Mouse (Mus musculus) forebrain, embryonic 16.5 days (tissue): ENCODE measurements at regions not wholly inside any gene's neighbourhood (a gene's known extent, or its start where the extent isn't known, plus 50 kb on each side); places are given as distances from the start of the nearest gene placed in this dataset.

Experiments
- ATAC-seq: fragments of 200-750 bp; cut with Nextera tagmentation; 2 replicates; pipeline ENCODE4 v1.8.0; 2017; ENCODE audit warnings: mild to moderate bottlenecking, moderate library complexity
- H3K27ac ChIP-seq: fragments of 300-500 bp; sonication (generic); 2 replicates; pipeline ENCODE4 v1.5.1; 2014; ENCODE audit warnings: low read length, control low read depth
- H3K27me3 ChIP-seq: fragments of 300-500 bp; sonication (generic); replicated peaks from 2 replicates; pipeline ENCODE4 v1.6.1; 2014; ENCODE audit warnings: low read length; ENCODE audit not compliant: control insufficient read depth, insufficient read depth
- H3K36me3 ChIP-seq: fragments of 300-500 bp; sonication (generic); 2 replicates; pipeline ENCODE4 v1.6.1; 2014; ENCODE audit not compliant: control insufficient read depth, insufficient read depth
- H3K4me1 ChIP-seq: fragments of 300-500 bp; sonication (generic); replicated peaks from 2 replicates; pipeline ENCODE4 v1.6.1; 2014; ENCODE audit warnings: low read length; ENCODE audit not compliant: control insufficient read depth, insufficient read depth
- H3K4me2 ChIP-seq: fragments of 300-500 bp; sonication (generic); 2 replicates; pipeline ENCODE4 v1.6.1; 2014; ENCODE audit warnings: mild to moderate bottlenecking, low read length, control low read depth
- H3K4me3 ChIP-seq: fragments of 300-500 bp; sonication (generic); replicated peaks from 2 replicates; pipeline ENCODE4 v1.5.1; 2014; ENCODE audit warnings: mild to moderate bottlenecking, low read length, control low read depth
- H3K9ac ChIP-seq: fragments of 300-500 bp; sonication (generic); replicated peaks from 2 replicates; pipeline ENCODE4 v1.6.1; 2014; ENCODE audit warnings: low read depth, low read length, control low read depth
- H3K9me3 ChIP-seq: fragments of 300-500 bp; sonication (generic); 2 replicates; pipeline ENCODE4 v1.6.1; 2016; ENCODE audit warnings: low read length; ENCODE audit not compliant: control insufficient read depth
- WGBS: fragments of 180-500 bp; shearing (Covaris S2); extraction: QIAGEN DNeasy Blood & Tissue Kit; methylation state at CpG from one replicate; pipeline ENCODE4 v1.1.7; 2014; 5-methylcytosine and 5-hydroxymethylcytosine counted together

DNA sequence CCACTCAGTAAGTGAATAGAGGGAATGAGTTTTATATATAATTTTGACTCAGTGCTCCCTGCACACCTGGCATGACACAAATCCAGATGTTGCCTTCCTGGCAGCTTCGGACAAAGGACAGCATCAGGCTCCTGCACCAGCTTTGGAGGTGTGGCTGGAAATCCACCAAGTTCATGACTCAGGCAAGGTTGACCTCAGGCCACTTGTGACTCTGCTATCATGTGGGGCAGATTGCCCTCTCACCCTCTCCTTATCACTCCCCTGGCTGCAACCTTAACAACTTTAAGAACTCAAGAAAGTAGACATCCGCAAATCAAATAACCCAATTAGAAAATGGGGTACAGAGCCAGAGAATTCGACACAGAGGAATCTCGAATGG is 97.7 kb upstream of the Armc2 start:
- Histone ChIP-seq H3K4me2 (no peak overlapping the region), H3K27ac (no peak overlapping the region), H3K4me1 (peaks cover 6% of the 10 kb centered on the region), H3K4me3 (no peak overlapping the region), H3K9ac (no peak overlapping the region), H3K27me3 (no peaks in the 10 kb centered on the region), H3K36me3 (no peaks in the 10 kb centered on the region), H3K9me3 (no peaks in the 10 kb centered on the region)
- no peak for ATAC-seq
- WGBS = 85% methylated on average over 4 of the region's 4 CpGs

DNA sequence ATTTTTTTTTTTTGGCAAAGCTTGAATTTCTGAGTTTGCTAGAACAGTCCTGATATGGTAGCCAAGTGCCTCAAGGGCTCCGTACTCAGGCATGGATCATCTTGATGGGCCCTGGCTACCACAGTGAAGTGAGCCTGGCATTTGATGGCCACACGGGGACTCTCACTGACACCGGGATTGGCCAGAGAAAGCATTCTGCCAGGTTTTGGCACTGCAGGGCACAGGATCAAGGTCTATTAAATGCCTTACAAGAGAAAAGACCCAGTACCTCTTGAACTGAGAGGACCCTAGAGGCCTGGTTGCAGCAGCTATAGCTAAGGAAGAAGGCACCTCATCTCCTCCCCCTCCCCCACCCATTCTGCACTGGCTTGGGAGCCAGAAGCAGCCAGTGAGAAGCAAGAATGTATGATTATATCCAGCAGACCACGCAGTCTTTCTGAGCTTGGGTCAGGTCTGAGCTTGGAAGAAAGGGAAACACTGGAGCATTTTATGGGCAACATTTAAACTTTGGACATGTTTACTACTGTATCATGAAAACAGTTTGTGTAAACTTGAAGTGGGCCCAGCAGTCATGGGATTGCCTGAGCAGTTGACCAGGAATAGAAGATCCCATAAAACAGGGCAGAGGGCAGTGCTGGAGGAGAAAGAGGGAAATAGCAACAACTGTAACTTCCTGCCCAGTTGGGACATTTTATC is 97.1 kb upstream of the Armc2 start:
- Histone ChIP-seq H3K27me3 (no peaks in the 10 kb centered on the region), H3K4me3 (no peak overlapping the region), H3K9me3 (no peaks in the 10 kb centered on the region), H3K4me1 (peaks cover 6% of the 10 kb centered on the region), H3K4me2 (no peak overlapping the region), H3K9ac (no peak overlapping the region), H3K36me3 (no peaks in the 10 kb centered on the region), H3K27ac (no peak overlapping the region)
- no peak for ATAC-seq
- WGBS = 80% methylated on average over 4 of the region's 4 CpGs

DNA sequence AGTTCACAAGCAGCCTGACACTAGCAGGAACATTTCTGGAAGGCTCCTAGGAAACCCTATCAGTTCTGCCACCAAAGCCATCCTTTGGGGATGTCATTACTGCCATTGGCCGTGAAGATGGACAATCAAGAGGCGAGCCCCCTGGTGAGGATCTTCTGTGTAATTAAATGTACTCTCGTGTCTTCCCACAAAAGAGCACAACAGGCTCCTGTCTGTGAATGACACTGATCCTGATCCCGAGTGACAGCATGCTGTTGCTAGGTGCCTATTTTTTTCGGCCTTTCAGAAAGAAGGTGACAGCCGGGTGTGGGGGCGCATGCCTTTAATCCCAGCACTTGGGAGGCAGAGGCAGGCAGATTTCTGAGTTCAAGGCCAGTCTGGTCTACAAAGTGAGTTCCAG is 92.5 kb upstream of the Armc2 start:
- Histone ChIP-seq H3K4me2 (no peak overlapping the region), H3K4me1 (0 out of 2 replicates have a peak, but pooled peaks cover 2% of the 10 kb centered on the region), H3K27me3 (no peaks in the 10 kb centered on the region), H3K27ac (no peak overlapping the region), H3K9ac (no peak overlapping the region), H3K36me3 (no peaks in the 10 kb centered on the region), H3K4me3 (no peak overlapping the region), H3K9me3 (no peaks in the 10 kb centered on the region)
- 50% methylated on average over 7 of the region's 7 CpGs for WGBS
- ATAC-seq = no peak

DNA sequence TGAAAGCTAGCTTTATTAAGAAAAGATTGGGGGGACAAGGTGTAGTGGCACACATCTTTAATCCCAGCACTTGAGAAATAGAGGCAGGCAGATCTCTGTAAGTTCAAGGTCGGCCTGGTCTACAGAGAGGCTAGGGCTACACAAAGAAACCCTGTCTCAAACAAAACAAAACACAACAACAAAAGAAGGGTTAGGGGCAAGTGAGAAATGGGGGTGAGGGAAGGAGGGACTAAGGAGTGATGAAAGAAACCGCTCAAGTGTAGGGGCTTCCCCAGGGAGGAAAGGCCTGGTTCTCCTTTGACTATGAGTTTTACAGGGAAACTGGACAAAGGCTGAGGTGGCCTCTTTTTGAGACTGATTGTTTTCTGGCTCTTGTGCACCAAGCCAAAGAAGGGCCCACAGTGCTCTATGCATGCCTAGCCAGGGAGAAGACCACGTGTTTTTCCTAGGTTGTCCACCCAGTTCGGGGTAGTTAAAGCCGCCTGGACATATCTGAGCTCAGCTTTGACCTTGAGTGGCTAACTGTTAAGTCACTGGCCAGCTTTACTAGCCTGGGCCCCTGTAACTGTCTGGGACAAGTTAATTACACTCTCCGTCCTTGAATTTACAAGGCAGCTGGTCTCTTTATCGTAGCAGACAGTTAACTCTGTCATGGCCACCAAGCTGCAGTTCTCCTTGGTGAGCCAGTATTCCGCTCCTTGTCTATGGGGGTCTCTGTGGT is 90.2 kb upstream of the Armc2 start:
- H3K4me3 ChIP-seq = no peak overlapping the region
- 44% methylated on average over 8 of the region's 8 CpGs for WGBS
- H3K9ac ChIP-seq = no peak overlapping the region
- no peak overlapping the region for H3K4me2 ChIP-seq
- H3K36me3 ChIP-seq = no peaks in the 10 kb centered on the region
- ATAC-seq = no peak
- 0 out of 2 replicates have a peak, but pooled peaks cover 3% of the 10 kb centered on the region for H3K9me3 ChIP-seq
- no peak overlapping the region for H3K27ac ChIP-seq
- 0 out of 2 replicates have a peak, but pooled peaks cover 2% of the 10 kb centered on the region for H3K4me1 ChIP-seq
- H3K27me3 ChIP-seq = no peaks in the 10 kb centered on the region

DNA sequence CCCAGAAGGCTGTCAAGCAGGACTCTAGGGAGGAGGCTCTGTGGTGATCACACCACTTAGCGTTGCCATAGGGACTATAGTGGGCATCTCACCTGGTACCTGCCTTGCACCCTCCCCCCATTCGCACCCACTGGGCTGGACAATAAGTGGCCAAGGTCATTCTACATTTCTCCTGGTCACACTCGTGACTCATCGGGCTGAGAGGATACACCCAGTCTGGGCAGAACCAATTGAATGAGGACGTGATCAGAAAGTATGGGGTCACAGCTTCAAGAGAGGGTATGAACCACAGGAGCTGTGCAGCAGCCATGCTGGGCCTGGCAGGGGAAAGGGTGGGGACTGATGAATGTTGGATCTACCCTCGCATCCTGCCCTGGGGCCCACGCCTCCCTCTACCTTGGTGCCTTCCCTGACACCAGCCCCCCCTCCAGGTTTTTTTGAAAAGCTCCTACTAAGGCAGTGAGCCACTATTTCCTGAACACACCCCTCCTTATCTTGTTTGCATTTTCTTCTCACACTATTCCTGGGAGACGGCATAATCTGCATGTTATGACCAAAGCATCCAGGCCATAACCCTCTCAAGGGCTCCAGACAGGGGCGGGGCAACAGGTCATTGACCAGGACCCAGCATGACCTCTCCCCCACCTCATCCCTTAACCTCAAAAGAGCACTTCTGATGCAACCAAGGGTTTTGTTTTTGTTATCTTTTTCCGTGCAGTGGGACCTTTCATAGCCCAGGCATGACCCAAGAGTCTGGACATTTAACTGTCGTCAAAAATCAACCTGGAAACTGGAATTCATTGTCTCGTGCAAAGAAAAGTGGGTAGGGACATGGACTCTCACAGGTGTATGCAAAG is 89.4 kb upstream of the Armc2 start:
- H3K9ac ChIP-seq = no peak overlapping the region
- no peaks in the 10 kb centered on the region for H3K27me3 ChIP-seq
- 85% methylated on average over 12 of the region's 12 CpGs for WGBS
- 0 out of 2 replicates have a peak, but pooled peaks cover 3% of the 10 kb centered on the region for H3K9me3 ChIP-seq
- no peak for ATAC-seq
- H3K27ac ChIP-seq = no peak overlapping the region
- H3K36me3 ChIP-seq = no peaks in the 10 kb centered on the region
- H3K4me2 ChIP-seq = no peak overlapping the region
- H3K4me1 ChIP-seq = 0 out of 2 replicates have a peak, but pooled peaks cover 2% of the 10 kb centered on the region
- H3K4me3 ChIP-seq = no peak overlapping the region

DNA sequence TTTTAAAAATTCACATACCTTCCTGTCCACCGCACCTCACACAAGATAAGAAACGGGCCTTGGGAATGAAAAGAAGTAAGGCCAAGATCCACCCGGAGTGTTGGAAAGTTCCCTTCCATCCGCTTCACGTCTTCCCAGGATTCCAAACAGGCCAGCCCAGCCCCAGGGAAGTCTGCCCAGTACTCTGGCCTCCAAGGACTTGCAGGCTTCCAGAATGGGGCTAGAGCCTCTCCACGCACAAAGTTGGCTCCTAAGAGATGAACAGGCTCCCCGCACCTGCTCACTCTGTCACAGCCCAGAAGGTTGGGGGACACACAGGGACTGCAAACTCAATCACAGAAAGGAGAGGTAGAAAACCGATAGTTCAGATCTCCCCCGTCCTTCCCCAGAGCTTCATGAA is 88.4 kb upstream of the Armc2 start:
- Histone ChIP-seq H3K9me3 (0 out of 2 replicates have a peak, but pooled peaks cover 3% of the 10 kb centered on the region), H3K9ac (no peak overlapping the region), H3K4me1 (0 out of 2 replicates have a peak, but pooled peaks cover 2% of the 10 kb centered on the region), H3K36me3 (no peaks in the 10 kb centered on the region), H3K4me2 (no peak overlapping the region), H3K4me3 (no peak overlapping the region), H3K27ac (no peak overlapping the region), H3K27me3 (no peaks in the 10 kb centered on the region)
- WGBS = 89% methylated on average over 9 of the region's 9 CpGs
- no peak for ATAC-seq

DNA sequence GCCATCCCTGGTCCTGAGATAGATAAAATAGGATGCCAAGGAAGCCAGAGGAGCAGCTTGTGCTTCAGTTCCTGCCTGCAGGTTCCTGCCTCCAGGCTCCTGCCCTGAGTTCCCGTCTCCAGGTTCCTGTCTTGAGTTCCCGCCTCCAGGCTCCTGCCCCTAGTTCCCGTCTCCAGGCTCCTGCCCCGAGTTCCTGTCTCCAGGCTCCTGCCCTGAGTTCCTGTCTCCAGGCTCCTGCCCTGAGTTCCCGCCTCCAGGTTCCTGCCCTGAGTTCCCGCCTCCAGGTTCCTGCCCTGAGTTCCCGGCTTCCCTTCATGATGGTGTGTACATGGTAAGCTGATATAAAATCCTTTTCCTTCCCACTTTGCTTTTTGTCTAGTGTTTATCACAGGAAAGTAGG is 86.8 kb upstream of the Armc2 start:
- Histone ChIP-seq H3K27me3 (no peaks in the 10 kb centered on the region), H3K4me1 (0 out of 2 replicates have a peak, but pooled peaks cover 2% of the 10 kb centered on the region), H3K4me3 (no peak overlapping the region), H3K9ac (no peak overlapping the region), H3K9me3 (0 out of 2 replicates have a peak, but pooled peaks cover 3% of the 10 kb centered on the region), H3K36me3 (no peaks in the 10 kb centered on the region), H3K4me2 (no peak overlapping the region), H3K27ac (no peak overlapping the region)
- WGBS = 94% methylated on average over 7 of the region's 7 CpGs
- ATAC-seq = no peak

DNA sequence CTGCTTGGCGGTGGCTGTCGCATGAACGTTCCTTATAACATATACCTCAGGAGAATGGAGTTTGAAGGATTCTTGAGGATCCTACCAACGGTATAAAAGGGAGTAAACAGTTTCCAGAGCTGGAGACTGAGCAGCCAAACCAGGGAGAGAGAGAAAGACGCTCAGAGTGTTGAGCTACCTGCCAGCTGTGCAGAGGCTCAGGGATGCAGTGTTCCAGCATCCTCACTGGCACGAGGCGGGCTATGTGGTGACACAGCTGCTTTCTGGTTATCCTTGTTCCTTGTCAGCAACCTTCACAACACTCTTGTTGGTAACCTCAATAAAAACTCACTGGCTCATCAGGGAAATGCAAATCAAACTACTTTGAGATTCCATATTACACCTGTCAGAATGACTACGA is 84.1 kb upstream of the Armc2 start:
- 88% methylated on average over 8 of the region's 8 CpGs for WGBS
- no peak overlapping the region for H3K9ac ChIP-seq
- no peaks in the 10 kb centered on the region for H3K4me1 ChIP-seq
- H3K9me3 ChIP-seq = 0 out of 2 replicates have a peak, but pooled peaks cover 3% of the 10 kb centered on the region
- no peak overlapping the region for H3K4me3 ChIP-seq
- H3K27me3 ChIP-seq = no peaks in the 10 kb centered on the region
- no peak for ATAC-seq
- no peak overlapping the region for H3K4me2 ChIP-seq
- H3K36me3 ChIP-seq = no peaks in the 10 kb centered on the region
- no peak overlapping the region for H3K27ac ChIP-seq

DNA sequence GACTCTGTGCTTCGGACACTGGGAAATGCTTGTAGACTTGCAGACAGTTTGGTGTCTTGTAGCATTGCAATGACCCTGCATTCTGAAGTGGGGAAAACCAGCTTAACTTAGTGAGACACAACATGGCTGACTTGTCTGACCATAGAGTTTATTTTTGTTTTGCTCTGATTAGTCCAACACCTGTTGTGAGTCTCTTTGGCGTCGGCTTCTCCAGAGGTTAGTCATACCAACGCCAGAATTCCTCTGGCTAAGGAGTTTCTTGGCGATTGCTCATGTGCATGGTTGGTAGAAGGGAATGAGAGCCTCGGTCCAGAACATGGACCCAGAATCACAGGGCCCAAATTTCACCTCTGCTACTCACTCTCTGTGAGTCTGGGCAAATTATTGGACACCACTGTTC is 82.9 kb upstream of the Armc2 start:
- Histone ChIP-seq H3K9ac (no peak overlapping the region), H3K4me2 (no peak overlapping the region), H3K36me3 (no peaks in the 10 kb centered on the region), H3K4me1 (no peaks in the 10 kb centered on the region), H3K4me3 (no peak overlapping the region), H3K27me3 (no peaks in the 10 kb centered on the region), H3K27ac (no peak overlapping the region), H3K9me3 (0 out of 2 replicates have a peak, but pooled peaks cover 3% of the 10 kb centered on the region)
- WGBS = 93% methylated on average over 6 of the region's 6 CpGs
- no peak for ATAC-seq
